Mouse (Mus musculus): ENCODE results near the gene Ugt1a8. TPM values are rescaled to one million over a fixed set of nuclear protein-coding genes. Genes with fewer than 3 reads are reported as not detected.
"Not testable (repeated sequence)": the region's sequence is repeated elsewhere in the genome, so short reads cannot be mapped to it uniquely, and the experiment has no call there.

Gene Ugt1a8
- polyA plus RNA-seq, 1 experiment from 2014 or later: not detected

- peaks cover 56% of the 10 kb centered on the region for H3K9me3 ChIP-seq
- no peaks in the 10 kb centered on the region for H3K4me1 ChIP-seq
- WGBS: 52% methylated on average over 2 of the region's 2 CpGs
- no peaks in the 10 kb centered on the region for H3K27me3 ChIP-seq
- H3K36me3 ChIP-seq: no peaks in the 10 kb centered on the region
- no peak overlapping the region for H3K4me3 ChIP-seq
- no peak overlapping the region for H3K9ac ChIP-seq
- ATAC-seq (ENCODE audit: insufficient number of reproducible peaks, insufficient read depth, low FRiP score, low TSS enrichment): no peak
- H3K4me2 ChIP-seq (replicated peaks): no peak overlapping the region
- no peak overlapping the region for H3K27ac ChIP-seq
Observed at GRCm38 (mm10) chr1:88216551-88216950, 128.9 kb downstream of the Ugt1a8 start.

- 58% methylated on average over 2 of the region's 2 CpGs for WGBS
- no peak overlapping the region for H3K9ac ChIP-seq
- no peak overlapping the region for H3K4me2 ChIP-seq (replicated peaks)
- H3K4me3 ChIP-seq: no peak overlapping the region
- peaks cover 50% of the 10 kb centered on the region for H3K9me3 ChIP-seq
- H3K27me3 ChIP-seq: no peaks in the 10 kb centered on the region
- no peaks in the 10 kb centered on the region for H3K36me3 ChIP-seq
- no peak for ATAC-seq (ENCODE audit: insufficient number of reproducible peaks, insufficient read depth, low FRiP score, low TSS enrichment)
- no peak overlapping the region for H3K27ac ChIP-seq
- no peaks in the 10 kb centered on the region for H3K4me1 ChIP-seq
Observed at GRCm38 (mm10) chr1:88217144-88217543, 129.5 kb downstream of the Ugt1a8 start.

- 40% methylated on average over 3 of the region's 3 CpGs for WGBS
- ATAC-seq (ENCODE audit: insufficient number of reproducible peaks, insufficient read depth, low FRiP score, low TSS enrichment): no peak
- Histone ChIP-seq H3K27ac (no peak overlapping the region), H3K9me3 (peaks cover 46% of the 10 kb centered on the region), H3K27me3 (no peaks in the 10 kb centered on the region), H3K4me3 (no peak overlapping the region), H3K9ac (no peak overlapping the region), H3K36me3 (no peaks in the 10 kb centered on the region), H3K4me2 (replicated peaks) (no peak overlapping the region), H3K4me1 (no peaks in the 10 kb centered on the region)
Observed at GRCm38 (mm10) chr1:88217576-88217975, 130.0 kb downstream of the Ugt1a8 start.

- Histone ChIP-seq H3K27me3 (no peaks in the 10 kb centered on the region), H3K9me3 (peaks cover 41% of the 10 kb centered on the region), H3K4me3 (no peak overlapping the region), H3K4me1 (no peaks in the 10 kb centered on the region), H3K9ac (no peak overlapping the region), H3K27ac (no peak overlapping the region), H3K4me2 (replicated peaks) (no peak overlapping the region), H3K36me3 (no peaks in the 10 kb centered on the region)
- WGBS: 74% methylated on average over 9 of the region's 9 CpGs
- no peak for ATAC-seq (ENCODE audit: insufficient number of reproducible peaks, insufficient read depth, low FRiP score, low TSS enrichment)
Observed at GRCm38 (mm10) chr1:88218051-88218450, 130.4 kb downstream of the Ugt1a8 start.

- ATAC-seq (ENCODE audit: insufficient number of reproducible peaks, insufficient read depth, low FRiP score, low TSS enrichment): no peak
- Histone ChIP-seq H3K27ac (no peak overlapping the region), H3K36me3 (no peaks in the 10 kb centered on the region), H3K9ac (no peak overlapping the region), H3K9me3 (peaks cover 36% of the 10 kb centered on the region), H3K27me3 (no peaks in the 10 kb centered on the region), H3K4me2 (replicated peaks) (no peak overlapping the region), H3K4me1 (no peaks in the 10 kb centered on the region), H3K4me3 (no peak overlapping the region)
- 47% methylated on average over 4 of the region's 4 CpGs for WGBS
Observed at GRCm38 (mm10) chr1:88218591-88218990, 131.0 kb downstream of the Ugt1a8 start.

- WGBS: 10% methylated on average over 1 of the region's 1 CpGs
- no peaks in the 10 kb centered on the region for H3K27me3 ChIP-seq
Observed at GRCm38 (mm10) chr1:88219054-88219453, 131.4 kb downstream of the Ugt1a8 start.

GRCm38 (mm10) chr1:88220336-88220735 is 132.7 kb downstream of the Ugt1a8 start:
- Histone ChIP-seq H3K4me3 (no peak overlapping the region), H3K27me3 (no peaks in the 10 kb centered on the region), H3K27ac (no peak overlapping the region), H3K9me3 (peaks cover 22% of the 10 kb centered on the region), H3K4me2 (replicated peaks) (no peak overlapping the region), H3K4me1 (no peaks in the 10 kb centered on the region), H3K36me3 (no peaks in the 10 kb centered on the region), H3K9ac (no peak overlapping the region)
- no peak for ATAC-seq (ENCODE audit: insufficient number of reproducible peaks, insufficient read depth, low FRiP score, low TSS enrichment)

More at GRCm38 (mm10) chr1:88219054-88219453, 131.4 kb downstream of the Ugt1a8 start:
- H3K4me2 ChIP-seq (replicated peaks): no peak overlapping the region
- H3K4me3 ChIP-seq: no peak overlapping the region
- no peak overlapping the region for H3K27ac ChIP-seq
- peaks cover 31% of the 10 kb centered on the region for H3K9me3 ChIP-seq
- no peak overlapping the region for H3K9ac ChIP-seq
- no peak for ATAC-seq (ENCODE audit: insufficient number of reproducible peaks, insufficient read depth, low FRiP score, low TSS enrichment)
- no peaks in the 10 kb centered on the region for H3K36me3 ChIP-seq
- no peaks in the 10 kb centered on the region for H3K4me1 ChIP-seq

GRCm38 (mm10) chr1:88222216-88222615 is 134.6 kb downstream of the Ugt1a8 start:
- no peak overlapping the region for H3K4me2 ChIP-seq (replicated peaks)
- H3K9ac ChIP-seq: no peak overlapping the region
- H3K27ac ChIP-seq: no peak overlapping the region
- H3K36me3 ChIP-seq: no peaks in the 10 kb centered on the region
- H3K4me1 ChIP-seq: no peaks in the 10 kb centered on the region
- peaks cover 23% of the 10 kb centered on the region for H3K9me3 ChIP-seq
- H3K27me3 ChIP-seq: no peaks in the 10 kb centered on the region
- 47% methylated on average over 2 of the region's 2 CpGs for WGBS
- ATAC-seq (ENCODE audit: insufficient number of reproducible peaks, insufficient read depth, low FRiP score, low TSS enrichment): no peak
- no peak overlapping the region for H3K4me3 ChIP-seq

- H3K36me3 ChIP-seq; ATAC-seq (ENCODE audit: insufficient number of reproducible peaks, insufficient read depth, low FRiP score, low TSS enrichment); H3K4me2 ChIP-seq (replicated peaks); H3K4me3 ChIP-seq; H3K4me1 ChIP-seq; H3K27ac ChIP-seq; H3K9ac ChIP-seq; H3K27me3 ChIP-seq: not testable (repeated sequence)
- H3K9me3 ChIP-seq: peaks cover 27% of the 10 kb centered on the region
Observed at GRCm38 (mm10) chr1:88223011-88223515, 135.4 kb downstream of the Ugt1a8 start.

GRCm38 (mm10) chr1:88223591-88223990 is 136.0 kb downstream of the Ugt1a8 start:
- Histone ChIP-seq H3K4me3 (no peak overlapping the region), H3K4me1 (no peaks in the 10 kb centered on the region), H3K9me3 (peaks cover 32% of the 10 kb centered on the region), H3K27ac (no peak overlapping the region), H3K27me3 (no peaks in the 10 kb centered on the region), H3K4me2 (replicated peaks) (no peak overlapping the region), H3K36me3 (no peaks in the 10 kb centered on the region), H3K9ac (no peak overlapping the region)
- ATAC-seq (ENCODE audit: insufficient number of reproducible peaks, insufficient read depth, low FRiP score, low TSS enrichment): no peak
- WGBS: 52% methylated on average over 1 of the region's 1 CpGs

- H3K27me3 ChIP-seq: no peaks in the 10 kb centered on the region
- 72% methylated on average over 2 of the region's 2 CpGs for WGBS
- ATAC-seq (ENCODE audit: insufficient number of reproducible peaks, insufficient read depth, low FRiP score, low TSS enrichment): no peak
- H3K36me3 ChIP-seq: no peaks in the 10 kb centered on the region
- H3K9me3 ChIP-seq: peaks cover 38% of the 10 kb centered on the region
- no peak overlapping the region for H3K4me2 ChIP-seq (replicated peaks)
- H3K4me1 ChIP-seq: no peaks in the 10 kb centered on the region
- no peak overlapping the region for H3K27ac ChIP-seq
- H3K4me3 ChIP-seq: no peak overlapping the region
- H3K9ac ChIP-seq: no peak overlapping the region
Observed at GRCm38 (mm10) chr1:88224029-88224776, 136.6 kb downstream of the Ugt1a8 start.

- not testable (repeated sequence) for H3K4me3 ChIP-seq; H3K36me3 ChIP-seq; H3K4me1 ChIP-seq; H3K27me3 ChIP-seq; H3K27ac ChIP-seq; H3K4me2 ChIP-seq (replicated peaks); ATAC-seq (ENCODE audit: insufficient number of reproducible peaks, insufficient read depth, low FRiP score, low TSS enrichment); H3K9ac ChIP-seq
- 36% methylated on average over 2 of the region's 2 CpGs for WGBS
- peaks cover 49% of the 10 kb centered on the region for H3K9me3 ChIP-seq
Observed at GRCm38 (mm10) chr1:88225301-88225700, 137.7 kb downstream of the Ugt1a8 start.

Data from embryonic facial prominence, embryonic 12.5 days (tissue).